Mouse (Mus musculus): Measurements from ENCODE around the gene Pfkp.

DNA sequence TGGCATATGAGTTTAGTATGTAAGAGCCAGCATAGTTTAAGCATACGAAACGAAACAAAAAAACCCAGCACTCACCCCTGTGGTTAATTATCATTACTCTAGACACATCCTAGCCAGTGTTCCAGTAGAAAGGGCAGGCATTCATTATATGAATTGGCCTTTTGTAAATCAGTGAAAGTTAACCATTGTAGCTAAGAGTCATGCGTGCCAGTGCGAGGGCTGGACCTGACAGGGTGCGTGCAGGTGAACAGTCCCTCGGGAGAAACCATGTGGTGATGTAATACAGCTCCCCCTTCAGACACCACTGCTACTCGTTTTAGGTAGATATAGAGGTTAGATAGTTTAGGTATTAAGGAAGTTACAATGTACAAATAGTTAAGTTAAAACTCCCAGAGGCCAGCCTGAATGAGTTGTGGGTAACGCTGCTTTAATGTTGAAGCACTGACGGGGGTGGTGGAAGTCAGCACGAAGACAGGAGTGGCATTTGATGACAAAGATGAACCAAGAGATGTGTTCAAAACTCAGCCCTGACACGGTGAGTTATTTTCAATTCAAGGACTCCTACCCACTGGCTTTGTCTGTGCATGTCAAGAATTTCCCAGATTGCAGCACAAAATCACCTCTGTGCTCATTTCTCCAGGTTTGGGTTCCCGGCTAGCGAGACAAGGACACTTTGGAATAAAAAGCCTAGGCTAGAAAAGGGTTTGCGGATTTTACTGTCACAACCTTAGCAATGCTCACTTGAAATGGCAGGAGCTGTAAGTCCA lies 19.4 kb downstream of the Pfkp start:
- TF ChIP-seq GATA1 (IDR thresholded peaks at IDR 0.05; ENCODE audit: borderline replicate concordance, low read length) (no peak), FLI1 (IDR thresholded peaks at IDR 0.05; ENCODE audit: low read length) (no peak)

Measured in megakaryocyte, embryonic 14.5 days (primary cell).